Mouse (Mus musculus): ENCODE measurements around the gene Nxnl2. TPM values are rescaled to one million over a fixed set of nuclear protein-coding genes. Genes with fewer than 3 reads are reported as not detected.
A peak's percentile ranks its signal among the peaks of the same experiment; 100 is the strongest.

Nxnl2 gene
- polyA plus RNA-seq, 1 experiment from 2014 or later = 0.30 TPM

DNA sequence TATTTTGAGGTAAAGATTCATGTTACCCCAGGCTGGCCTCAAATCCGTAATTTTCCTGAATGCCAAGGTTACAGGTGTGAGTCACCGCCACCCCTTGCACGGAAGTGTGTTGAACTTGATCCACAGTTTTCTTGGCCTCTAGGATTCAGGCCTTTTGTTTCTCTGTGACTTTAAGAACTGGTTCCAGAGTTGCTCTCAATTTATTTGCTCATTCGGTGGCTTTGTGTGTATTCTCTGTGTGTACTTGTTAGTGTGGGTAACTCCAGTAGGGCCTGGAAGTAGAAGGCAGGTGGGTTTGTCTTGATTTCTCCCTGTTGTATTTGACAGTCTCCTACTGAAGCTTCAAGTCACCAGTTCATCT is 17.2 kb upstream of the Nxnl2 start:
- Histone ChIP-seq H3K9me3 (no peaks in the 10 kb centered on the region), H3K27ac (no peak overlapping the region), H3K27me3 (ENCODE audit: insufficient read depth, poor library complexity, severe bottlenecking) (no peaks in the 10 kb centered on the region), H3K4me3 (no peak overlapping the region), H3K4me1 (replicated peaks) (no peaks in the 10 kb centered on the region), H3K36me3 (peaks cover 81% of the 10 kb centered on the region)
- WGBS = 96% methylated on average over 4 of the region's 4 CpGs
- no peak for DNase-seq (ENCODE audit: low spot score)

GRCm38 (mm10) chr13:51155178-51156013 is 15.4 kb upstream of the Nxnl2 start:
- no peak for DNase-seq (ENCODE audit: low spot score)
- H3K27ac ChIP-seq = no peak overlapping the region
- no peaks in the 10 kb centered on the region for H3K9me3 ChIP-seq
- H3K36me3 ChIP-seq = peaks cover 74% of the 10 kb centered on the region
- 90% methylated on average over 15 of the region's 15 CpGs for WGBS
- H3K4me1 ChIP-seq (replicated peaks) = no peaks in the 10 kb centered on the region
- H3K4me3 ChIP-seq = no peak overlapping the region
- no peaks in the 10 kb centered on the region for H3K27me3 ChIP-seq (ENCODE audit: insufficient read depth, poor library complexity, severe bottlenecking)

DNA sequence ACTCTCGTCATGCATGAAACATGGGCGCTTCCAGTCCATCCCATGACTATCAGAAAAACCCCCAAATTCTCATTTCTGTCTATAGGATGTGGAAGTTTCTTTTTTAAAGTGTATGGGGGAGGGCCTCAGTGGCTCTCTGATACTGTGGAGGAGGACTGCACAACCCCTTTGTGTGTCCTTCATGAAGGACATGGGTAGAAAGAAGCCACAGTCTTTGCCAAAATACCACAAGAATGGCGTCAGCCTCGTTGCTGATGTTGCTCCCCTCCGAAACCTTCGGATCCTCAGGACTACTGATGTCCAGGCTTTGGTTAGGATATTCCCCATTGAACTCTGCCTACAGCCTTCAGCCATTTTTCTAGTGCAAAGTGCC is 14.8 kb upstream of the Nxnl2 start:
- 92% methylated on average over 6 of the region's 6 CpGs for WGBS
- no peak overlapping the region for H3K4me3 ChIP-seq
- peaks cover 71% of the 10 kb centered on the region for H3K36me3 ChIP-seq

DNA sequence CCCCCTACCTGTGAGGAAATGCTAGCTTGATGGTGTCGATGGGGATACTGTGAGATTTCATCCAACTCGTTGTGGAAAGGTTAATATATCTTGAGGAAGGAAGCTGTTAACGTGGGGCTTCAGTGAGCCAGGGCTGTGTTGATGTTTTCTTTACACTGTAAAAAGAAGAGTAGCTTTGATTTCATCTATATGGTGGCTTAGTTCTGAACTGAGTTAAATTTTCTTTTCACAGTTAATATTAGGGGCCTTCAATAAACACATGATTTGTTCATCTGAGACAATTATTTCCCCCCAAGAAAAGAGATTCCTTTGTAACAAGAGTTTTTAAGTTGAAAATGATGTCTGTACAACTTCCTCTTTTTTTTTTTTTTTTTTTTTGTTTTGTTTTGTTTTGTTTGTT is 13.5 kb upstream of the Nxnl2 start:
- no peaks in the 10 kb centered on the region for H3K27me3 ChIP-seq (ENCODE audit: insufficient read depth, poor library complexity, severe bottlenecking)
- no peak for DNase-seq (ENCODE audit: low spot score)
- H3K4me3 ChIP-seq = no peak overlapping the region
- no peaks in the 10 kb centered on the region for H3K9me3 ChIP-seq
- peaks cover 67% of the 10 kb centered on the region for H3K36me3 ChIP-seq
- H3K4me1 ChIP-seq (replicated peaks) = no peaks in the 10 kb centered on the region
- WGBS = 87% methylated on average over 3 of the region's 3 CpGs
- no peak overlapping the region for H3K27ac ChIP-seq

More for the DNA sequence above, 14.8 kb upstream of the Nxnl2 start:
- no peaks in the 10 kb centered on the region for H3K9me3 ChIP-seq
- DNase-seq (ENCODE audit: low spot score) = no peak
- no peaks in the 10 kb centered on the region for H3K4me1 ChIP-seq (replicated peaks)
- no peak overlapping the region for H3K27ac ChIP-seq
- H3K27me3 ChIP-seq (ENCODE audit: insufficient read depth, poor library complexity, severe bottlenecking) = no peaks in the 10 kb centered on the region

DNA sequence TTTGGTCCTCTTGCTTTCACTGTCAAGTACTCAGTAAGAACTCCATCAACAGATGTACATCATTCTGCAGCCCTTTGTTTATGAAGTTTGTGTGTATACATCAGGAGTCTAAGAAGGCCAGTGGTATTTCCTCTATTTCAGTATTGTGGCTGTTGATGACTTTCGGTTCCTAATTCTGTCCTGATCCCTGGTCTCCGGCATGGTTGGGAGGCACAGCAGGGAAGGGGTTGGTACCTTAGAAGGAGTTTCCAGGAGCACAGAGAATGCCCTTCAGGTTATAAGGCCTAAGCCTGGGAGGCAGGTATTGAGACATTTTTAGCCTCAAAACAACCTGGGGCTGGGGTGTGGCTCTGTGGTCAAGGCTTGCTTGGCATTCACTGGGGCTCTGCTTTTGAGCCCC is 9.2 kb upstream of the Nxnl2 start:
- Histone ChIP-seq H3K27me3 (ENCODE audit: insufficient read depth, poor library complexity, severe bottlenecking) (no peaks in the 10 kb centered on the region), H3K36me3 (peaks cover 37% of the 10 kb centered on the region), H3K9me3 (no peaks in the 10 kb centered on the region), H3K4me3 (no peak overlapping the region), H3K4me1 (replicated peaks) (no peaks in the 10 kb centered on the region), H3K27ac (no peak overlapping the region)
- 80% methylated on average over 2 of the region's 2 CpGs for WGBS
- DNase-seq (ENCODE audit: low spot score) = no peak

GRCm38 (mm10) chr13:51162246-51162645 is 8.6 kb upstream of the Nxnl2 start:
- H3K27ac ChIP-seq = no peak overlapping the region
- H3K36me3 ChIP-seq = peaks cover 34% of the 10 kb centered on the region
- 85% methylated on average over 6 of the region's 6 CpGs for WGBS
- H3K9me3 ChIP-seq = no peaks in the 10 kb centered on the region
- H3K4me1 ChIP-seq (replicated peaks) = no peaks in the 10 kb centered on the region
- H3K4me3 ChIP-seq = no peak overlapping the region
- no peak for DNase-seq (ENCODE audit: low spot score)
- H3K27me3 ChIP-seq (ENCODE audit: insufficient read depth, poor library complexity, severe bottlenecking) = no peaks in the 10 kb centered on the region

- Histone ChIP-seq H3K36me3 (peaks cover 12% of the 10 kb centered on the region), H3K9me3 (no peaks in the 10 kb centered on the region), H3K4me3 (no peak overlapping the region), H3K27ac (no peak overlapping the region), H3K4me1 (replicated peaks) (peaks cover 16% of the 10 kb centered on the region), H3K27me3 (ENCODE audit: insufficient read depth, poor library complexity, severe bottlenecking) (peaks cover 27% of the 10 kb centered on the region)
- no peak for DNase-seq (ENCODE audit: low spot score)
- 79% methylated on average over 11 of the region's 11 CpGs for WGBS
Observed at GRCm38 (mm10) chr13:51166711-51167110, 4.1 kb upstream of the Nxnl2 start.

DNA sequence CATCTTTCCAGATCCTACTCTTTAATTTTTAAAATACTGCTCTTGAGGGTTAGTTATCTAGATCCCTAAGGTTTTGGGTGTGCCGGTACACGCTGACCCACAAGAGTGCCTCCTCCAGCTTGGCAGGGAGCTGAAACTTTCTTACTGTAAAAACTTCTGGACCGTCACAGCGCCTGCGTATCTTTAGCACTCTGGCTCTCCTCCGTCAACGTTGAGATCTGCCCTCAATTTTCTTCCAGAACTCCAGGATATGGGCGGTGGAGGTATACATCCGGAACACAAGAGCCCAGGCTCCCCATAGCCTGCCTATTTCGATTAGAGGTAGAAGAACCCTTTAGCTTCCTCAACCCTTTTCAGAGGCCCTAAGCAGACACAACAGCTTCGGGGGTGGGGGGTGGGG is 607 bp upstream of the Nxnl2 start:
- DNase-seq (ENCODE audit: low spot score) = no peak
- H3K27ac ChIP-seq = no peak overlapping the region
- H3K4me3 ChIP-seq = peak overlapping the region; percentile 61
- H3K4me1 ChIP-seq (replicated peaks) = peaks cover 18% of the 10 kb centered on the region
- H3K27me3 ChIP-seq (ENCODE audit: insufficient read depth, poor library complexity, severe bottlenecking) = peaks cover 42% of the 10 kb centered on the region
- no peaks in the 10 kb centered on the region for H3K36me3 ChIP-seq
- no peaks in the 10 kb centered on the region for H3K9me3 ChIP-seq
- WGBS = 38% methylated on average over 11 of the region's 11 CpGs

DNA sequence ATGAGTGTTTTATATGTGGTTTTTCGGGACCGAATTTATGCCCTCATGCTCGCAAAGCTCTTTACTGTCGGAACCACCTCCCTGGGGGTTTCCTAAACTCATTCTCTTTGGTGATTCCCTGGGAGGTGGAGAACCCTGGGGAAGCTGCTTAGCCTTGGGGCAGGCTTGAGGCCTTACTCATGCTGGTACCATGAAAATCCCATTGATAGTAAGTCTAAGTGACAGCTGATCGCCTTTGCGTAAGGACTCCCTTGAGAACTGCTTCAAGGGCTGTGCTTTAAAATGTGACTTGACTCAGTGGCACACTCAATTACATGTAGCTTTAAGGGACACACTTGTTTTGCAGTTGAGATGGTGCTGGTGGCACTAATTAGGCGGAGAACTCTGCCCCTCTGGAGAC is 1.8 kb downstream of the Nxnl2 start:
- H3K27ac ChIP-seq = no peak overlapping the region

DNA sequence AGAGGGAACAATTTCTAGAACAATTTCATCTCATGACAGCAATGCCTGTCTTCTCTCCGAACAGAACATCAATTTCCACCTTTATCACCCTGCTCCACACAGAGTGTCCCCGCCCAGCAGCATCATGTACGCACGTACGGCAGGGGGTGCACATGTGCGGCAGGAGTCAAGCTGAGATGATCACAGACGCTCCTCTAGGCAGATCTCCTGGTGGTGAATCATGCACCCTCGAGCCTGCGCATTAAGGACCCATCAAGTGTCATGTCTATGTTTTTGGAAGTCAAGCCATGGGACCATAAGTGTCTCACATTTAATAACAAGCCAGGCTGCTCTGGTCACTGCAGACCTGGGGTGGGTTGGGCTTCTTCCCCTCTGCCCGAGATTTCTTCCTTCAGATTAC is 8.1 kb downstream of the Nxnl2 start:
- Histone ChIP-seq H3K27me3 (ENCODE audit: insufficient read depth, poor library complexity, severe bottlenecking) (no peaks in the 10 kb centered on the region), H3K9me3 (peaks cover 4% of the 10 kb centered on the region; the same call in 1 of the 2 replicates), H3K4me1 (replicated peaks) (no peaks in the 10 kb centered on the region), H3K27ac (no peak overlapping the region), H3K4me3 (no peak overlapping the region), H3K36me3 (no peaks in the 10 kb centered on the region)
- WGBS = 90% methylated on average over 10 of the region's 10 CpGs
- DNase-seq (ENCODE audit: low spot score) = no peak

More for the DNA sequence above, 1.8 kb downstream of the Nxnl2 start:
- peaks cover 42% of the 10 kb centered on the region for H3K27me3 ChIP-seq (ENCODE audit: insufficient read depth, poor library complexity, severe bottlenecking)
- no peaks in the 10 kb centered on the region for H3K36me3 ChIP-seq
- no peak overlapping the region for H3K4me3 ChIP-seq
- H3K4me1 ChIP-seq (replicated peaks) = peaks cover 18% of the 10 kb centered on the region
- no peak for DNase-seq (ENCODE audit: low spot score)
- H3K9me3 ChIP-seq = peaks cover 4% of the 10 kb centered on the region; the same call in 1 of the 2 replicates
- WGBS = 86% methylated on average over 7 of the region's 7 CpGs

GRCm38 (mm10) chr13:51179362-51179761 is 8.5 kb downstream of the Nxnl2 start:
- no peak for DNase-seq (ENCODE audit: low spot score)

GRCm38 (mm10) chr13:51182236-51182635 is 11.4 kb downstream of the Nxnl2 start:
- WGBS = 90% methylated on average over 7 of the region's 7 CpGs
- peaks cover 2% of the 10 kb centered on the region; the same call in 1 of the 2 replicates for H3K9me3 ChIP-seq
- no peak overlapping the region for H3K27ac ChIP-seq
- H3K4me1 ChIP-seq (replicated peaks) = no peaks in the 10 kb centered on the region
- no peaks in the 10 kb centered on the region for H3K36me3 ChIP-seq
- DNase-seq (ENCODE audit: low spot score) = no peak
- H3K27me3 ChIP-seq (ENCODE audit: insufficient read depth, poor library complexity, severe bottlenecking) = no peaks in the 10 kb centered on the region
- no peak overlapping the region for H3K4me3 ChIP-seq

More at GRCm38 (mm10) chr13:51179362-51179761, 8.5 kb downstream of the Nxnl2 start:
- Histone ChIP-seq H3K4me3 (no peak overlapping the region), H3K36me3 (no peaks in the 10 kb centered on the region), H3K9me3 (peaks cover 4% of the 10 kb centered on the region; the same call in 1 of the 2 replicates), H3K27ac (no peak overlapping the region), H3K4me1 (replicated peaks) (no peaks in the 10 kb centered on the region), H3K27me3 (ENCODE audit: insufficient read depth, poor library complexity, severe bottlenecking) (no peaks in the 10 kb centered on the region)
- WGBS = 74% methylated on average over 3 of the region's 3 CpGs

DNA sequence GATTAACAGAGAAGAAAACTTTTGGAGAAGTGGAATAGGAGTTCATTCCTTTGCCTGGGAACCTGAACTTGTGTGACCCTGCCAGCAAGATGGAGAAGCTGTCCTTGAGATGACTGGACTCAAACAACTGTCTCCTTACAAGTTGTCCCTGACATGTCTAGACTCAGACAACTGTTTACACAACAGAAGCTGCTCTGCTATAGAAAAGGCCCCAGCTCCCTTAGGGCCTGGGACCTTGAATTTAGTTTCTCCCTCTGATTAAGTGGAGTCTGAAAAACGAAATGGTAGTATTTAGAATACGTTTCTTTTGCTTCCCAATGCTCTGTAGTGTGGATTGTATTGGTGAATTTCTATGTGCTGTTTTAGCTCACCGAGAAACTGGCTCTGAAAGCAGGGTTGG is 14.1 kb downstream of the Nxnl2 start:
- WGBS = 84% methylated on average over 3 of the region's 3 CpGs
- no peak overlapping the region for H3K4me3 ChIP-seq
- no peaks in the 10 kb centered on the region for H3K4me1 ChIP-seq (replicated peaks)
- H3K27me3 ChIP-seq (ENCODE audit: insufficient read depth, poor library complexity, severe bottlenecking) = no peaks in the 10 kb centered on the region
- peaks cover 2% of the 10 kb centered on the region; the same call in 1 of the 2 replicates for H3K9me3 ChIP-seq
- no peaks in the 10 kb centered on the region for H3K36me3 ChIP-seq
- no peak for DNase-seq (ENCODE audit: low spot score)
- no peak overlapping the region for H3K27ac ChIP-seq

Measured in hindbrain, embryonic 10.5 days (tissue).